Mouse (Mus musculus) ES-Bruce4 (cell line): ENCODE measurements around the gene Rhoq. TPM values are rescaled to one million over a fixed set of nuclear protein-coding genes. Genes with fewer than 3 reads are reported as not detected.

ENCODE experiments used
- H3K27ac ChIP-seq: 2 replicates; pipeline ENCODE4 v1.5.1; 2012; ENCODE audit warnings: low read length, inconsistent platforms; ENCODE audit not compliant: insufficient read depth
- H3K27me3 ChIP-seq: 2 replicates; pipeline ENCODE4 v1.6.1; 2012; ENCODE audit warnings: mild to moderate bottlenecking, low read length, inconsistent platforms; ENCODE audit not compliant: control insufficient read depth, poor library complexity, insufficient read depth, severe bottlenecking
- H3K36me3 ChIP-seq: 2 replicates; pipeline ENCODE4 v1.6.1; 2012; ENCODE audit warnings: inconsistent platforms, mild to moderate bottlenecking, low read length, moderate library complexity; ENCODE audit not compliant: control insufficient read depth, poor library complexity, insufficient read depth, severe bottlenecking
- H3K4me1 ChIP-seq: one replicate; pipeline ENCODE4 v1.8.1; 2011; ENCODE audit warnings: low read length; ENCODE audit not compliant: control insufficient read depth, insufficient read depth
- H3K4me3 ChIP-seq: 2 replicates; pipeline ENCODE4 v1.5.1; 2011; ENCODE audit warnings: low read depth, mild to moderate bottlenecking, low read length
- H3K9ac ChIP-seq: 2 replicates; pipeline ENCODE4 v1.6.1; 2012; ENCODE audit warnings: low read depth, mild to moderate bottlenecking, inconsistent platforms; ENCODE audit not compliant: poor library complexity, severe bottlenecking
- H3K9me3 ChIP-seq: replicated peaks from 2 replicates; pipeline ENCODE4 v1.6.1; 2012; ENCODE audit warnings: mild to moderate bottlenecking, low read length, inconsistent platforms; ENCODE audit not compliant: control insufficient read depth, poor library complexity, insufficient read depth, severe bottlenecking
- CTCF ChIP-seq: IDR thresholded peaks from one replicate; pipeline ENCODE4 v1.8.1; 2011; ENCODE audit warnings: low read depth, low read length
- EP300 ChIP-seq: IDR thresholded peaks from 2 replicates; pipeline ENCODE4 v1.6.1; 2011; ENCODE audit warnings: low read depth, low read length; ENCODE audit not compliant: insufficient read depth
- POLR2A ChIP-seq: IDR thresholded peaks from one replicate; pipeline ENCODE4 v1.8.1; 2011; ENCODE audit warnings: low read length; ENCODE audit not compliant: insufficient read depth
- polyA plus RNA-seq: library from polyadenylated mRNA; stranded (reverse); fragments of >200 nt; gene quantifications from 2 replicates; pipeline ENCODE4 v1.2.4, GENCODE M21; 2011; ENCODE audit warnings: low read depth; ENCODE audit not compliant: missing spikeins, insufficient read depth, insufficient read length

The Rhoq gene
- polyA plus RNA-seq, 1 experiment: 42.1 TPM

DNA sequence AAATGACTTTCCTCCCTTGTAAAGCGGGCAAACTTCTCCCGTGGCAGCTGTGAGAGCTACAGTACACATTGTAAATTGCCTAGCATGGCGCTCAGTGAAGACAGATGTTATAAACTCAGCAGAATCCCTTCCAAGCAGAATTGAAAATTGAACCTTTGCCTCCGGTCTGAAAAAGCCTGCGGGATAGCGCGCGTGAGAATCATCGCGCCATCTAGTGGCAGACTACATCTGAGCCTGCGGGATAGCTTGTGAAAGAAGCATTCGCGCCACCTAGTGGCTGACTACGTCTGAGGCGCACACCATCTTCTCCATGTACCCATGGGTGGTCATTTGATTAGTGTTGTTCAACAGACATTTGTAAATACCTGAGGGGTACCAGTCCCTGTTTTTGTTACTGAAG is 81.5 kb downstream of the Rhoq start:
- TF ChIP-seq CTCF: peak; percentile 100
- peak; percentile 57; the same call in 1 of the 2 replicates for TF ChIP-seq EP300
- TF ChIP-seq POLR2A: no peak
- H3K27me3 ChIP-seq: no peaks in the 10 kb centered on the region
- H3K4me1 ChIP-seq: no peaks in the 10 kb centered on the region
- no peak overlapping the region for H3K27ac ChIP-seq
- no peaks in the 10 kb centered on the region for H3K36me3 ChIP-seq
- no peak overlapping the region for H3K9ac ChIP-seq
- no peaks in the 10 kb centered on the region for H3K9me3 ChIP-seq
- no peak overlapping the region for H3K4me3 ChIP-seq

DNA sequence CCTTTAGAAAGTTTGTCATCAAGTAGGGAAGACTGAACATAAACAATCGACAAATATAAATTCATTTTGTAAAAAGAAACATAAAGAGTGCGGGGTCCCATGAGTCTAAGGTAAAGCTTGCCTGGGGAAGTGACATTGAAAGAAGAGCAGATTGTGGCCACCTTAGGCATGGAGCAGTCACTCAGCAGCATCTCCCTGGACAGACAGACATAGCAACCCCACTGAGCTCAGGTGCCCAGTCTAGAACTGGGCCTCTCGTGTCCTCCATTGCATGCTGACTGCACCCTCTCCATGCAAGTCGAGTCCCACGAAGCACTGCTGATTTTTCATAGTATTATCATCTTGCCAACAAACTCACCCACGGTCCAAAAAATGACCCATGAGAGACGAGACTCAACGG is 81.9 kb downstream of the Rhoq start:
- Histone ChIP-seq H3K27me3 (no peaks in the 10 kb centered on the region), H3K4me1 (no peaks in the 10 kb centered on the region), H3K9me3 (no peaks in the 10 kb centered on the region), H3K36me3 (no peaks in the 10 kb centered on the region), H3K9ac (no peak overlapping the region), H3K4me3 (no peak overlapping the region), H3K27ac (no peak overlapping the region)
- TF ChIP-seq CTCF (no peak), EP300 (no peak), POLR2A (no peak)

Other genes with a start within 250 kb of the Rhoq start
- 5.9 and 7.0 TPM in 2 replicates for gene Epas1, start 209.4 kb upstream of the Rhoq start, polyA plus RNA-seq
- gene Tmem247, start 45.7 kb upstream of the Rhoq start, polyA plus RNA-seq: not detected in 2 replicates
- 0.48 TPM in 1 of 2 replicates, not detected in the other for gene Atp6v1e2, start 15.2 kb upstream of the Rhoq start, polyA plus RNA-seq
- 51.7 and 58.3 TPM in 2 replicates for gene Pigf, start 62.3 kb downstream of the Rhoq start, polyA plus RNA-seq
- gene Cript, start 62.5 kb downstream of the Rhoq start, polyA plus RNA-seq: 55.7 and 60.6 TPM in 2 replicates
- 11.2 and 11.5 TPM in 2 replicates for gene Socs5, start 144.6 kb downstream of the Rhoq start, polyA plus RNA-seq